Mouse (Mus musculus) hindbrain, embryonic 13.5 days (tissue): ENCODE data around the gene Trnau1ap. TPM values are rescaled to one million over a fixed set of nuclear protein-coding genes. Genes with fewer than 3 reads are reported as not detected.

Experiments used
- polyA plus RNA-seq: library from polyadenylated mRNA; unstranded; fragments of >200 nt; fragmentation: Nextera tagmentation; extraction: Ambion mirVana; gene quantifications from 2 replicates; pipeline ENCODE4 v1.2.1, GENCODE M21; 2015

Gene Trnau1ap
- polyA plus RNA-seq, 1 experiment from 2014 or later: 80.9 TPM

Other genes with a start within 250 kb of the Trnau1ap start
- 0.44 and 0.48 TPM in 2 replicates for gene Oprd1, start 185.1 kb downstream of the Trnau1ap start, polyA plus RNA-seq
- 134 and 137 TPM in 2 replicates for gene Ythdf2, start 117.2 kb downstream of the Trnau1ap start, polyA plus RNA-seq
- 47.1 and 48.7 TPM in 2 replicates for gene Gmeb1, start 67.9 kb downstream of the Trnau1ap start, polyA plus RNA-seq
- gene Taf12, start 55.2 kb downstream of the Trnau1ap start, polyA plus RNA-seq: 44.6 and 49.0 TPM in 2 replicates
- gene Rab42, start 26.2 kb downstream of the Trnau1ap start, polyA plus RNA-seq: 0.80 and 0.84 TPM in 2 replicates
- gene Rcc1, start 24.1 kb upstream of the Trnau1ap start, polyA plus RNA-seq: 37.2 and 42.1 TPM in 2 replicates
- gene Phactr4, start 93.0 kb upstream of the Trnau1ap start, polyA plus RNA-seq: 10.5 and 11.5 TPM in 2 replicates
- gene Med18, start 134.4 kb upstream of the Trnau1ap start, polyA plus RNA-seq: 18.5 and 20.6 TPM in 2 replicates
- gene Sesn2, start 181.0 kb upstream of the Trnau1ap start, polyA plus RNA-seq: 6.6 and 8.1 TPM in 2 replicates
- 1,428 and 1,433 TPM in 2 replicates for gene Atpif1, start 204.1 kb upstream of the Trnau1ap start, polyA plus RNA-seq
- gene Dnajc8, start 206.0 kb upstream of the Trnau1ap start, polyA plus RNA-seq: 154 and 156 TPM in 2 replicates
- 0.82 and 0.83 TPM in 2 replicates for gene Ptafr, start 234.5 kb upstream of the Trnau1ap start, polyA plus RNA-seq